Mouse (Mus musculus) hindbrain, embryonic 10.5 days (tissue): ENCODE measurements at regions not wholly inside any gene's neighbourhood (a gene's known extent, or its start where the extent isn't known, plus 50 kb on each side); places are given as distances from the start of the nearest gene placed in this dataset.

Source experiments
- DNase-seq: peaks from one replicate; pipeline ENCODE4 v3.0.0-alpha.2; 2017; ENCODE audit warnings: low spot score
- H3K27ac ChIP-seq: fragments of 300-500 bp; sonication (generic); 2 replicates; pipeline ENCODE4 v1.5.1; 2016; ENCODE audit warnings: mild to moderate bottlenecking, moderate library complexity
- H3K27me3 ChIP-seq: fragments of 300-500 bp; sonication (generic); 2 replicates; pipeline ENCODE4 v1.6.1; 2016; ENCODE audit warnings: mild to moderate bottlenecking; ENCODE audit not compliant: poor library complexity, insufficient read depth, severe bottlenecking
- H3K36me3 ChIP-seq: fragments of 300-500 bp; sonication (generic); 2 replicates; pipeline ENCODE4 v1.6.1; 2016; ENCODE audit warnings: mild to moderate bottlenecking, moderate library complexity
- H3K4me1 ChIP-seq: fragments of 300-500 bp; sonication (generic); replicated peaks from 2 replicates; pipeline ENCODE4 v1.6.1; 2016; ENCODE audit warnings: mild to moderate bottlenecking
- H3K4me3 ChIP-seq: fragments of 300-500 bp; sonication (generic); 2 replicates; pipeline ENCODE4 v1.5.1; 2016; ENCODE audit warnings: mild to moderate bottlenecking, moderate library complexity
- H3K9me3 ChIP-seq: fragments of 300-500 bp; sonication (generic); 2 replicates; pipeline ENCODE4 v1.6.1; 2016; ENCODE audit warnings: mild to moderate bottlenecking, moderate library complexity
- WGBS: fragments of 180-500 bp; shearing (Covaris S2); methylation state at CpG from one replicate; pipeline ENCODE4 v1.1.7; 2016; 5-methylcytosine and 5-hydroxymethylcytosine counted together

- no peak overlapping the region for H3K27ac ChIP-seq
- H3K27me3 ChIP-seq, result no peaks in the 10 kb centered on the region
- H3K9me3 ChIP-seq, result no peaks in the 10 kb centered on the region
- H3K36me3 ChIP-seq, result no peaks in the 10 kb centered on the region
- H3K4me1 ChIP-seq, result 0 out of 2 replicates have a peak, but pooled peaks cover 2% of the 10 kb centered on the region
- WGBS, result 97% methylated on average over 1 of the region's 1 CpGs
- no peak overlapping the region for H3K4me3 ChIP-seq
- no peak for DNase-seq
Measured at GRCm38 (mm10) chr10:96969825-96970224, 353.0 kb downstream of the Btg1 start.

- H3K4me3 ChIP-seq, result no peak overlapping the region
- 0 out of 2 replicates have a peak, but pooled peaks cover 2% of the 10 kb centered on the region for H3K4me1 ChIP-seq
- H3K27ac ChIP-seq, result no peak overlapping the region
- H3K36me3 ChIP-seq, result no peaks in the 10 kb centered on the region
- no peaks in the 10 kb centered on the region for H3K27me3 ChIP-seq
- DNase-seq, result no peak
- WGBS, result 53% methylated on average over 4 of the region's 4 CpGs
- no peaks in the 10 kb centered on the region for H3K9me3 ChIP-seq
Measured at GRCm38 (mm10) chr10:96970737-96971136, 353.9 kb downstream of the Btg1 start.

- 0 out of 2 replicates have a peak, but pooled peaks cover 2% of the 10 kb centered on the region for H3K4me1 ChIP-seq
- H3K36me3 ChIP-seq, result no peaks in the 10 kb centered on the region
- H3K27me3 ChIP-seq, result no peaks in the 10 kb centered on the region
- H3K9me3 ChIP-seq, result no peaks in the 10 kb centered on the region
- H3K4me3 ChIP-seq, result no peak overlapping the region
- WGBS, result 82% methylated on average over 3 of the region's 3 CpGs
- no peak for DNase-seq
- no peak overlapping the region for H3K27ac ChIP-seq
Measured at GRCm38 (mm10) chr10:96971810-96972209, 355.0 kb downstream of the Btg1 start.

GRCm38 (mm10) chr10:96974326-96974977 lies 357.6 kb downstream of the Btg1 start:
- H3K36me3 ChIP-seq, result no peaks in the 10 kb centered on the region
- WGBS, result 74% methylated on average over 2 of the region's 2 CpGs
- no peaks in the 10 kb centered on the region for H3K9me3 ChIP-seq
- DNase-seq, result no peak
- H3K4me1 ChIP-seq, result 0 out of 2 replicates have a peak, but pooled peaks cover 2% of the 10 kb centered on the region
- no peaks in the 10 kb centered on the region for H3K27me3 ChIP-seq
- H3K4me3 ChIP-seq, result no peak overlapping the region
- no peak overlapping the region for H3K27ac ChIP-seq

GRCm38 (mm10) chr10:96976691-96977090 lies 359.9 kb downstream of the Btg1 start:
- H3K9me3 ChIP-seq, result no peaks in the 10 kb centered on the region
- H3K36me3 ChIP-seq, result no peaks in the 10 kb centered on the region
- peaks cover 13% of the 10 kb centered on the region for H3K4me1 ChIP-seq
- no peak overlapping the region for H3K27ac ChIP-seq
- H3K4me3 ChIP-seq, result no peak overlapping the region
- H3K27me3 ChIP-seq, result no peaks in the 10 kb centered on the region
- DNase-seq, result no peak

- Histone ChIP-seq H3K36me3 (no peaks in the 10 kb centered on the region), H3K27me3 (no peaks in the 10 kb centered on the region), H3K4me1 (peaks cover 15% of the 10 kb centered on the region), H3K9me3 (no peaks in the 10 kb centered on the region), H3K4me3 (no peak overlapping the region), H3K27ac (peak overlapping the region; percentile 82)
- 40% methylated on average over 3 of the region's 3 CpGs for WGBS
- no peak for DNase-seq
Measured at GRCm38 (mm10) chr10:96980494-96980831, 363.7 kb downstream of the Btg1 start.

GRCm38 (mm10) chr10:96980832-96981515 lies 364.2 kb downstream of the Btg1 start:
- peaks cover 15% of the 10 kb centered on the region for H3K4me1 ChIP-seq
- WGBS, result 41% methylated on average over 9 of the region's 9 CpGs
- no peaks in the 10 kb centered on the region for H3K9me3 ChIP-seq
- peak overlapping the region; percentile 82 for H3K27ac ChIP-seq
- no peak overlapping the region for H3K4me3 ChIP-seq
- peak; percentile 19 for DNase-seq
- H3K36me3 ChIP-seq, result no peaks in the 10 kb centered on the region
- H3K27me3 ChIP-seq, result no peaks in the 10 kb centered on the region

GRCm38 (mm10) chr10:96981516-96981869 lies 364.7 kb downstream of the Btg1 start:
- H3K4me3 ChIP-seq, result no peak overlapping the region
- H3K36me3 ChIP-seq, result no peaks in the 10 kb centered on the region
- peak overlapping the region; percentile 82 for H3K27ac ChIP-seq
- no peak for DNase-seq
- WGBS, result 89% methylated on average over 2 of the region's 2 CpGs
- H3K9me3 ChIP-seq, result no peaks in the 10 kb centered on the region
- peaks cover 15% of the 10 kb centered on the region for H3K4me1 ChIP-seq
- H3K27me3 ChIP-seq, result no peaks in the 10 kb centered on the region

- no peak for DNase-seq
- Histone ChIP-seq H3K27ac (no peak overlapping the region), H3K27me3 (no peaks in the 10 kb centered on the region), H3K4me1 (no peaks in the 10 kb centered on the region), H3K36me3 (no peaks in the 10 kb centered on the region), H3K4me3 (no peak overlapping the region), H3K9me3 (no peaks in the 10 kb centered on the region)
Measured at GRCm38 (mm10) chr10:97000871-97001270, 384.1 kb downstream of the Btg1 start.

- no peak overlapping the region for H3K27ac ChIP-seq
- no peak overlapping the region for H3K4me3 ChIP-seq
- H3K9me3 ChIP-seq, result no peaks in the 10 kb centered on the region
- H3K4me1 ChIP-seq, result no peaks in the 10 kb centered on the region
- no peak for DNase-seq
- H3K27me3 ChIP-seq, result no peaks in the 10 kb centered on the region
- H3K36me3 ChIP-seq, result no peaks in the 10 kb centered on the region
Measured at GRCm38 (mm10) chr10:97008873-97009272, 392.1 kb downstream of the Btg1 start.

GRCm38 (mm10) chr10:97009859-97010258 lies 393.1 kb downstream of the Btg1 start:
- no peaks in the 10 kb centered on the region for H3K27me3 ChIP-seq
- no peaks in the 10 kb centered on the region for H3K36me3 ChIP-seq
- no peak overlapping the region for H3K27ac ChIP-seq
- no peak for DNase-seq
- no peaks in the 10 kb centered on the region for H3K9me3 ChIP-seq
- no peaks in the 10 kb centered on the region for H3K4me1 ChIP-seq
- H3K4me3 ChIP-seq, result no peak overlapping the region
- 67% methylated on average over 1 of the region's 1 CpGs for WGBS

GRCm38 (mm10) chr10:97018641-97019040 lies 401.8 kb downstream of the Btg1 start:
- no peaks in the 10 kb centered on the region for H3K9me3 ChIP-seq
- H3K27me3 ChIP-seq, result no peaks in the 10 kb centered on the region
- H3K27ac ChIP-seq, result no peak overlapping the region
- no peaks in the 10 kb centered on the region for H3K4me1 ChIP-seq
- H3K36me3 ChIP-seq, result no peaks in the 10 kb centered on the region
- no peak overlapping the region for H3K4me3 ChIP-seq
- DNase-seq, result no peak
- WGBS, result 86% methylated on average over 3 of the region's 3 CpGs

GRCm38 (mm10) chr10:97028776-97029175 lies 412.0 kb downstream of the Btg1 start:
- H3K4me1 ChIP-seq, result no peaks in the 10 kb centered on the region
- no peak overlapping the region for H3K27ac ChIP-seq
- 91% methylated on average over 5 of the region's 5 CpGs for WGBS
- H3K9me3 ChIP-seq, result no peaks in the 10 kb centered on the region
- no peak overlapping the region for H3K4me3 ChIP-seq
- no peak for DNase-seq
- no peaks in the 10 kb centered on the region for H3K27me3 ChIP-seq
- no peaks in the 10 kb centered on the region for H3K36me3 ChIP-seq

- Histone ChIP-seq H3K9me3 (no peaks in the 10 kb centered on the region), H3K27me3 (no peaks in the 10 kb centered on the region), H3K36me3 (no peaks in the 10 kb centered on the region), H3K27ac (no peak overlapping the region), H3K4me3 (no peak overlapping the region), H3K4me1 (no peaks in the 10 kb centered on the region)
- 90% methylated on average over 2 of the region's 2 CpGs for WGBS
- no peak for DNase-seq
Measured at GRCm38 (mm10) chr10:97030996-97031395, 414.2 kb downstream of the Btg1 start.
